Mouse (Mus musculus) G1E (cell line): Measurements from ENCODE around the gene Ccser2.

Experiments used
- CTCF ChIP-seq: IDR thresholded peaks from 2 replicates; pipeline ENCODE4 v1.5.1; 2012; ENCODE audit warnings: low read depth, low read length, inconsistent platforms, mixed read lengths
- POLR2AphosphoS5 ChIP-seq: IDR thresholded peaks from 2 replicates; pipeline ENCODE4 v1.6.1; 2012; ENCODE audit warnings: low read depth, low read length, inconsistent platforms; ENCODE audit not compliant: insufficient replicate concordance
- TAL1 ChIP-seq: conservative IDR thresholded peaks from 2 replicates; pipeline ENCODE4 v1.6.1; 2012; ENCODE audit warnings: low read depth, low read length, inconsistent platforms, mixed read lengths

- no peak for TF ChIP-seq POLR2AphosphoS5
- no peak for TF ChIP-seq CTCF
- no peak for TF ChIP-seq TAL1
Measured at GRCm38 (mm10) chr14:36915203-36915602, 53.4 kb downstream of the Ccser2 start.
